Mouse (Mus musculus): Measurements from ENCODE around the gene Sumf1. TPM values are rescaled to one million over a fixed set of nuclear protein-coding genes. Genes with fewer than 3 reads are reported as not detected.

Sumf1 gene
- total RNA-seq (2017): 45.7 to 66.0 TPM (median 52.9 TPM) in 3 replicates

DNA sequence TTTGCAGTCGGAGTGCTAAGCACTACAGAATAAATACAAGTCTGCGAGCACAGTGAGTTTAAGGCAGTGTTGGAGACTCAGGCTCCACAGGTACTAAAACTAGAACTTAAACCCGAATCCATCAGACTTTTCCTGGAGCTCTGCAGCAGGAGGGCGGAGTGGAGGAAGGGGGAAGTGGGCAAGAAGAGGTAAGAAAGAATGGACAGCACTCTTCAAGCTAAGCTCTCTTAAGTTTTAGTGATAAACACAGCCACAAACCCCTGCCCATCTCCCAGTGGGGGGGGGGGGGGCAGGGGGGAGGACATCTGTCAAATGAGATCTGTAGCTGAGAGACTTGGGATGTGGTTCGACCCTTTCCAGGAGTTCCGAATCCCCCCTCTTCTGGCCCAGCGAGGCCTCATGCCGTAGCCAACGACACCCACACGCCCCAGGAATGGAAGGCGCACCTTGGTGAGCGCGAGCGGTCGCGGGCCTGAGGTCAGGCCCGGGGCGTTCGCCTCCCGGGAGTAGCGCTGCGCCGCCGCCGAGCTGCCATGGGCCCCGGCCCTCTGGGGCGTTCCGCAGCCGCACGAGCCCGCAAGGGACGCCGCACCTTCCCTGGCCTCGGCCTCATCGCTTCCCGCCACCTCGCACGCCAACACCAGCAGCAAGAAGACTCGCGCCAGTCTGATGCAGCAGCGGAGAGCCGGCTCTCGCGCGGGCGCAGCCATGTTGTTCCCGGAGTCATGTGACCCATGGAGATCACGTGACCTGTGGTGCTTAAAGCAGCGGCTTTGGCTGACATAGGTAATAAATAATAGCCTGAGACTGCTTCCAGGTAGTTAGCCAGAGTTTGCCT, at the start of gene Sumf1:
TSS of gene Sumf1 (minus strand) at position 736 of the 838 bp plus-strand sequence.
- peak; percentile 87 for ATAC-seq (replicated peaks; ENCODE audit: insufficient number of reproducible peaks, low FRiP score, low TSS enrichment, poor library complexity, severe bottlenecking)

DNA sequence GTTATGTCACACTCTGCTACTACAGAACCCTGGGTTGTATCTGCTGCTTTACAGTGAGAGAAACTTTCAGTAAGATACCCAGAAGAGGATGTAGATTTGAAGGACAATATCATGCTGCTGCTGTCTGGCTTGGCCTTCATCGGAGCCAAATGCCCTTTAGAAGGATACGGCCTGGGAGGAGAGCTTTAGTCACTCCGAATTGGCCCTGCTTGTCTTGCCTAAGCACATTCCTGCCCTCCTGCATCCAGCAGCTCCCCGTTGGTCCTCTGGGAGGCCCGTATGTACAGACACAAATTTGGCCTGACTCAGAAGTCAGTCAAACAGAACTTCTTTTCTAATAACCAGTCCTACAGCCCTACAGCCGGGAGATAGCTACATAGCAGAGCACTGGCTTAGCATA, 49.2 kb upstream of the Sumf1 start:
- no peak for ATAC-seq (replicated peaks; ENCODE audit: insufficient number of reproducible peaks, low FRiP score, low TSS enrichment, poor library complexity, severe bottlenecking)

DNA sequence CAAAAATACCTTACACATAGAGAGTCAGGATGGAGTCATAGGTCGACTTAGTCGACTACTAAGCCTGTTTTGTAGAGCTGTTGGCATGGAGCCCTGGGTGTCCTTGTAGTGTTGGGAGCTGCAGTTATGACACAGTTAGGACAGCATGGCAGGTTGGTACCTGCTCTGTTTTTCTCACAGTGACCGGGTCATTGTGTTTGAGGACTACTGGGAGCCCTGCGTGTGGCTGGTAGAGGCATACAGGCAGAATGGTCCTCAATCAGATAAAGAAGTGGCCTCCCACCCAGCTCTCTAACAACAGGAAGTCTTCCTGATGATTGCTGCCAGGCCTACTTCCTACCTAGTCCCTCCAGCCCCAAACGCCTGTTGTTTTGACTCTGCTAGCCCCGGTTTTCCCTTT, 47.7 kb upstream of the Sumf1 start:
- ATAC-seq (replicated peaks; ENCODE audit: insufficient number of reproducible peaks, low FRiP score, low TSS enrichment, poor library complexity, severe bottlenecking): no peak

DNA sequence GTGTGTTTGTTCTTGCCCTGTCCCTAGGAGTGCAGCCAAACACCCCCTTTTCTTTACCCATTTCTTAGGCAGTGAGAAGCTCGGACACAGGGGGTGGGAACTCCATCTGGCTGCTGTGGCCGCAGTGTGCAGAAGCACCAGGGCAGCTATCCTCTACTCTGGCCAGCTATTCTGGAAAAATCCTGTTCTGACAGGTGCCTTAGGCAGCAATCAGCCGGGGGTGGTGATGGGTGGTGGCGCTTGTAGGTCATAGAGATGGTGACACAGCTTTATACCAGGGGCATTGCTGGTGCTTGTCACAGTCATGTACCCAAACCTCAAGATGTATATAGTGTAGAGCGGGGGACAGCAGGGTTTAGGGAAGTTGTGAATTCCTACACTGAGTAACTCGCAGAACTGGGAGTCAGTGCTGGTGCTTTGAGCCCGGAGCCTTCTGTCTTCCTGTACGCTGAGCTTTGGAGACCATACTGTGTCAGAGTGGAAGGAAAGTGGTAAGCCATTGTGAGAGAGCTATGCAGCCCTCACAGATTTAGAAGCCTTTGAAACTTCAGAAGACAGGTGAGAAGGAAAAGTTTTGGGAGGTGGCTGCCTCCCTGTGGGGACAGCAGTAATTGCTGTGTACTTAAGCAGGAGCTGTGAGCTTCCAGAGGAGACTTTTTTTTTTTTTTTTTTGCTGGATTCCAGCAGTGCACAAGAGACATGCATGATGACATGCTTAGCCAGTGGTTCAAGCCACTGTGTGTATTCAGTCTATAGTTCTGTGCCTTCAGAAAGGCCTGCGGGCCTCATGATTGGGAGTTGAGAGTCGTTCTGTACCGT, 46.7 kb upstream of the Sumf1 start:
- ATAC-seq (replicated peaks; ENCODE audit: insufficient number of reproducible peaks, low FRiP score, low TSS enrichment, poor library complexity, severe bottlenecking): peak; percentile 34; the same call in 1 of the 2 replicates

DNA sequence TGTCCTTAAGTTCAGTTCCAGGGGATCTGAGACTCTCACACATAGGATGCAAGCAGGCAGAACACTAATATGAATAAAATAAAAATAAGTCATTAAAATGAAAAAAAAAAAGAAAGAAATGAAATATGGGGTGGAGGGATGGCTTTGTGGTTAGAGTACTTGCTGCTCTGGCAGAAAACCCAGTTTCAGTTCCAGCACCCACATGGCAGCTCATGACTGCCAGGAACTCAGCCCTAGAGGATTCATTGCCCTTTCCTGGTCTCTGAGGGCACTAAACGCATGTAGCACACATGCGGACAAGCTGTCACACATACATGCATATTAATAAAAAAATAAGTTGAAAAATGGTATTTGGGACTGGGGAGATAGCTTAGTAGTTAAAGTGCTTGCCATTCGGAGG, 45.2 kb upstream of the Sumf1 start:
- no peak for ATAC-seq (replicated peaks; ENCODE audit: insufficient number of reproducible peaks, low FRiP score, low TSS enrichment, poor library complexity, severe bottlenecking)

DNA sequence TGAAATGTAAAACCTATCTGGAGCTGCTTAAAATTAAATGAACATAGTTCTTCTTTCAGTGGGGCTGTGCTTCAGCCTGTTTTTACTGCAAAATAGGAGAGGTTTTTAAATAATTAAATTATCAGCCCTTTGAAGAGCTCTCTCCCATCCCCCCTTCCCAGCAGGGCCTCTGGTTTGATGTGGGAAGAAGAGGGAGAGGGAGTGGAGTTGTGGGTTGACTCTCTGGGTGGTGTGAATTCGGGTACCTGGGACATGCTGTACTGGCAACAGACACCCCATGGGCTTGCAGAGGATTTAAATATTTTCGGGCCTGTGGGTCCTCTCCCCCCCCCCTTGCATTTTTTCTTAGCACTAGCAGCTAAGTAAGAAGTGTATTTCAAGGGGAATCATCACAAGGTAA, 43.2 kb upstream of the Sumf1 start:
- no peak for ATAC-seq (replicated peaks; ENCODE audit: insufficient number of reproducible peaks, low FRiP score, low TSS enrichment, poor library complexity, severe bottlenecking)

DNA sequence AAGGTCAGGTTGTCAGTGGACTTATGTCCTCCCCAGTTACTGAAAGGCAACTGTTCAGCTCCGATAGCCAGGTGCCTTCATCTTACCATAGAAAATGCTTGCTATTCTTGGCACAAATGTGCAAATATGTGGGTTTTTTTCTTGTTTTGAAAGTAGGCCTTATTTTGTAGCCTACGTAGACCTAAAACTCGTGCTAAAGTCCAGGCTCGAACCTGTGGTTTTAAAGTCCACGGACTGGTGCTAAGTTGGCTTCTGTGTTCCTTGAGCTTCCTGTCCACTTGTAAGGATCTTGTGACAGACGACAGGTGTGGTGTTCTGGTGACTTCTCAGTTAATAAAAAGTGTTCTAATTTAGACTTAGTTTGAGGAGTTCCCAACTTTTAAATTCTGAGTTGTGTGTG, 42.7 kb upstream of the Sumf1 start:
- no peak for ATAC-seq (replicated peaks; ENCODE audit: insufficient number of reproducible peaks, low FRiP score, low TSS enrichment, poor library complexity, severe bottlenecking)

DNA sequence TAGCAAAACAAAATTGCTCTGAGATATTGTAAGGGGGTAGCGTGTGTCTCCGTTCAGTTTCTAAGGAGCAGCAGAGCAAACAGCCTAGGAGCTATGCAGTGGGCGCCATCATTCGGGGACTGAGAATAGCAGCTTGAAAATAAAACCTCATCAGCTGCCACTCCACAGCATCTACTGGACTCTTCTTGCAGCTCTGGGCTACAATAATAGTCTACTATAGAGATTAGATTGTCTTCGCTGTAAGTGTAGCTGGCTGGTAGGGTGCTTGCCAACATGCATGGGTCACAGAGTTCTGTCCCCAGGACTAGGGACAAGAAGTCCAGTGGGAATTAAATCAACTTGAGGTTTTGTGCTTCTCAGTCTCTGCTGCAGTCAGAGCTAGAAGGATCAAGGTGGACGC, 42.1 kb upstream of the Sumf1 start:
- no peak for ATAC-seq (replicated peaks; ENCODE audit: insufficient number of reproducible peaks, low FRiP score, low TSS enrichment, poor library complexity, severe bottlenecking)

DNA sequence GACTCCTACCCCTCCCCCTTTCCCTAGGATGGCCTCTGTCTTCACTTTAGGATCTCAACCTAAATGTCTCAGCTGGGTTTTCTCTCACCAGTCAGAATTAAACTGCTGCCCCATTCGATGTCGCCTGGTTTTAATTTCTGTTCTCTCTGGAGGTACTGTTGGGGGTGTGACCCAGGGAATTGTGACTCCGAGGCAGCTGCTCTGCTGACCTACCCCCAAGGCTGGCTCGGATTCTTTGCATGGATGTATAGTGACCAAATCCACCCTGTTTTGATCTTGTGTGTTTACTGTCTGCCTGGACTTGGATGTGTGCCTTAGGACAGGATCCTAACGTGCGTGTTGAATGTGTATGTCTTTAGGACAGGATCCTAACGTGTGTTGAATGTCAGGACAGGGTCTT, 40.8 kb upstream of the Sumf1 start:
- ATAC-seq (replicated peaks; ENCODE audit: insufficient number of reproducible peaks, low FRiP score, low TSS enrichment, poor library complexity, severe bottlenecking): no peak

DNA sequence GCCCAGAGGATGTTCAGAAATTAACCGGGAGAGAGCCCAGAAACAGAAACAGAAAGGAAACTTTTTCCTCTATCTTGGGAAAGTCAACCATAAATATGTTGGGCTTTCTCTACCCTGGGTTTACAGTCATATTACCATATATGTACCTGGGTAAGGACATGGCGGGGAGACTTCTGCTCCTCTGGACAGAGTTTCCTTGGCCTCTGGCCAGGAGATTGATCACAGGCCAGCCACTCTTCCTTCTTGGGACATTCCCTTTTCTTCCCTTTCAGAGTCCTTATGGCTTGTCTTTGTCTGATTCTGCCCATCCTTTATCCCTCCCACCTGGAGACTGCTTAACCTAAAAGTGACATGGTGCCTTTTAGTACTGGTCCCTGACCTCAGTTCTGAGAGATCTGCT, 39.6 kb upstream of the Sumf1 start:
- no peak for ATAC-seq (replicated peaks; ENCODE audit: insufficient number of reproducible peaks, low FRiP score, low TSS enrichment, poor library complexity, severe bottlenecking)

DNA sequence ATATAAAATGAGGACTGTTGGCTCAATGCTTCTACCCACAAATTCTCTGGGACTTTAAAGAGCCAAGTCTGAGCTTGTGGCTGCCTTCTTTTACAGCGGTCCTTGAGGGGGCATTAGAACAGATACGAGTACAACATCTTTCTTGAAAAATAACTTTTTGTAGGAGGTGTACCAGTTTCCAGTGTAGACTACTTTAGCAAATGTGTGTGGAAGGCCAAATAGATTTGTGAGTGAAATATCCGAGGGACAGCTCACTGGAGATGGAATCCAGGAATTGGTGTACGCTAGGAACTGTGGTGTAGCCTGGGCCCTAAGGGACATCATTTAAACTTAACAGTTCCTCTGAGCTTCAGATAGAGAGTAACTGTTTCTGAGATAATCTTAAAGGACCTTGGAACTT, 39.0 kb upstream of the Sumf1 start:
- no peak for ATAC-seq (replicated peaks; ENCODE audit: insufficient number of reproducible peaks, low FRiP score, low TSS enrichment, poor library complexity, severe bottlenecking)

DNA sequence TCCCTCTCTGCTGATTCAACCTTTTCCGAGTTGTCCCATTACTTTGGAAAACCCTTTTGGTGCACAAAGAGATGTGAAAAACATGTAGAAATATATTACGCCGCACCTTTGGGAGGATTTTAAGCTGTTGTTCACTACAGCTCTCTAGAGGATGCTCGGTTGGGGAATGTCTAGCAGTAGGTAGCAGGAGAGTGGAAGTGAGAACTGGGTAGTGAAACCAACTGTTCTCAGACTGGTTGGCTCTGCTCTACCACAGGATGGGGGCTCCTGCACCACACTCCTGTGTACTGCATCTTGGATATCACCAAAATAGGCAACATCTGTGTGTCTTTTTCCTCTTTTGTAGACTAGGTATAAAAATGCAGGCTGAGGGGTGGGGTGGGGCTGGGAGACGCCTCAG, 37.5 kb upstream of the Sumf1 start:
- ATAC-seq (replicated peaks; ENCODE audit: insufficient number of reproducible peaks, low FRiP score, low TSS enrichment, poor library complexity, severe bottlenecking): 0 out of 2 replicates have a peak, but pooled peaks have one; percentile 56

DNA sequence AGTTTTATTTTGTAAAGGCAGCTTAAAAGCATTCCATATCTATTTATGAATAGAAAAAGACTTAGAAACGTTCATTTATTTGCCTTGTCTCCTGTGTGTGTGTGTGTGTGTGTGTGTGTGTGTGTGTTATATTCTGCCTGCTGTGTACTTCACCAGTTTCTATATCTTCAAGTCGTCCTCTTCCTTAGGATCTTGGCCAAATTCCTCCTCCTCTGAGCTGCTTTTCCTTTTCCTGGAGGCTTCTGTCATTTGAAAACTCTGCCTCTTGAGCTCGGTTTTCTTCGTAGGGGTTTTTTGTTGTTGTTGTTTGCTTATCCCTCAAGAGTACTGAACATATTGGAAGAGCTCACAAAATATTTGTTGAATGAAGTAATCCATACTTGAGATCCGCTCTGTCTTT, 37.1 kb upstream of the Sumf1 start:
- no peak for ATAC-seq (replicated peaks; ENCODE audit: insufficient number of reproducible peaks, low FRiP score, low TSS enrichment, poor library complexity, severe bottlenecking)

DNA sequence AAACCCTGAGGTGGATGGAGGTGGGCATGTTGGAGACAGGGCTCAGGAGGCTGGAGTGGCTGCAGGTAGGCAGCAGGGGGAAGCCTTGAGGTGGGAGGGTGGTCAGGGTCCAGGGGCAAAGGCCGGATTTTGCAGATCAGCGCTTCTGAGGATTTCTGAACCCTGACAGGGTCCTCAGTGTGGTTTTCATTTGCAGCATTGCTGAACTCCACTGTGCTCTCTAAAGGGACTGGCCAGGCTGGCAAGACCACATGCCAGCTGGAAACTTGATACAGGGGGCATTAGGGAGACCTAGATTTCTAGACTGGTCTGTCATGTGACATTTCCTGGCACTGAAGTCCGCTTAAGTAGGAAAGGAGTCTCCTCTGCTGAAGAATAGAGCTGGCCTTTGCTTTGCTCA, 32.6 kb upstream of the Sumf1 start:
- no peak for ATAC-seq (replicated peaks; ENCODE audit: insufficient number of reproducible peaks, low FRiP score, low TSS enrichment, poor library complexity, severe bottlenecking)

DNA sequence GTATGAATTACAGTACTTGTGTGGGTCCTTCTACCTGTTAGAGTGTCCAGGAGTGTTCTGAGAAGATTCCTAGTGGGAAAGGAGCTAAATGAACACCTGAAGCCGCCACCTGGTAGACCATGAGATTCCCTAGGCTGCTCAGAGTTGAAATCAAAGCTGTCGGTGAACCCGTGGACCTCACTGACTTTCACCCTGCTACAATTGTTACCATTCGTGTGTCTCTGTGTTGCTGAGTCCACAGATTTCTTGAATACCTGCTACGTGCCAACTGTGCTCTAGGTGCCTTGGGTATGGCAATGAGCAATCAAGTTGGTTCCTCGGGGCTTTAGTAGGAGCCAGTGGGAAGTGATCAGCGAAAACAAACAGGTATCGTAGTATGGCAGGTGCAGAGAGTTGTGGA, 31.4 kb upstream of the Sumf1 start:
- no peak for ATAC-seq (replicated peaks; ENCODE audit: insufficient number of reproducible peaks, low FRiP score, low TSS enrichment, poor library complexity, severe bottlenecking)

DNA sequence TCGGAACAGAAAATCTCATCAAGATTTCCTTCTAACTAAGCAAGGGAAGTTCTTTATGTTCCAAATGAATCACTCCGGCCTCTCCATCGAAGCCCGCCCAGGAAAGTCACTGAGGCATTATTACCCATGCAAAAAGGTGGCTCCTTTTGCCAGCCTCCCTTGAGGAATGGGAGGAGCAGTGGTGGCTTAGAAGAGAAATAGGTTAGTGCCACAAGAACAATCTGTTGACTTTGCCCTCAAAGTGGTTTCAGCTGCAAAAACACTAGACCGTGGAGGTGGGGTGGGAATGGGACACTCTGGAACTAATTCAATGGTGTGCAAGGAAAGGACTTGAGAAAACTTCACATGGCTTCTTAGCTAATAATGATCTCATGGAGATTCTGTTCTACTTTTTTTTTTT, 30.7 kb upstream of the Sumf1 start:
- no peak for ATAC-seq (replicated peaks; ENCODE audit: insufficient number of reproducible peaks, low FRiP score, low TSS enrichment, poor library complexity, severe bottlenecking)

DNA sequence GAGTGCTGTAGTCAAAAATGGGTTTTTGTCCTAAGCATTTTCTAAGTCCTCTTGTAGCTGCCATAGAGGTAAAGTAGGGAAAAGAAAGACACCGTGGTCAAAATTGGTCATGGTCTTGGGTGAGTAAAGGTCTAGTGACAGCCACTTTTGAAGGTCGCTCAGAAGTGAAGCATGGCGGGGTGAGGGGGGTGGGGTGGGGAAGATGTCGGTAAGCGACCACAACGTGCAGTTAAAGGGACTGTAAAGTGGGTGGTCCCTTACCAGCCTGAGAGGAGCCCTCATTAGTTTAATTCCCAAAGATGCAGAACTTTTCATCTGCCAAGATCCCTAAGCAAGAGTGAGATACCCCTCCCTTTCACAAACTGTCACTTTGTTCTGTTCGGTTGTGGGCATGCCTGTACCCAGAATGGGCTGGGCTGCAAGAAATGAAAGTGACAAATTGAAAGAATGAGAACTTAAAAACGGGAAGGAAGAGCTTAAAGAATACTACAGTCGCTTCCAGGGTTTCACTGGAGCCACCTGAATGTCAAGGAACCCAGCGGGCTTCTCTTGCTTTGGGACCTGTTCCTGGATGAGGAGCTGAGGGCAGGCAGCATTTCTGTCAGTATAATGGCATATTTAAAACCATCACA, 29.0 kb upstream of the Sumf1 start:
- ATAC-seq (replicated peaks; ENCODE audit: insufficient number of reproducible peaks, low FRiP score, low TSS enrichment, poor library complexity, severe bottlenecking): no peak

DNA sequence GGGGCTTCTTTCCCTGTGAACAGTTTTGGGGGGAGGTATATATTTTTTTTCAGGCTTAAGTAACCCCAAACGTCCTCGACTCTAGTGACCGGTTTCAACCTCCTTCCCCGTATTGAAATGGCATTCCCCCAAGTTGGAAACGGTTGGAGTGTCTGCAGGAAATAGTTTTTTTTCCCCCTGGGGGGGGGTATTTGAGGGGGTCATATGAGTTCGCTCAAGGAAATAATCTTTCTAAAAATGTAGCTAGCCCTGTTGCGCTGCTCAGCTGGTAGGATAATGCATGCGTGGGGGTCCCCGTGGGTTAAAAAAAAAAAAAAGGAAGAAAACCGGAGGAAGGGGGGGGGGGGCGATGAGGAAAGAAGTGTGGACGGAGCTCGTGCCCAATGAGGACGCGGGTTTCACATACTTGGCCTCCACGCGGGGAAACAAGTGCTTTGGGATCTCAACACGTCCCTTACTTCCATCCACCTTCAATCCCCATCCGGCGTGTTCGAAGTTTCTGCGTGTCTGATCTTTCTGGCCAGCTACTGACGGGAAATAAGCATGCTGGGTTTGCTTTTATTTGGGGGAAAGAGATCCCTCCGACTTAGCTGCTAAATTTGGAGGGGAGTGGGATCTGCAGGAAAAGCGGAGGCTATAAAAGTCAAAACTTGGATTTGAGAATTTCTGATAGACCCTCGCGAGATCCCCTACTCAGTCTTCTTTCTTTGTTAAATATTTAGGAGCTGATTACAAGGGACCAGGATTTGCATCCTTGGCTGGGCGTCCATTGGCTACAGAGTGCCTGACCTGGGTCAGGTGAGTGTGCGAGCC, 28.3 kb upstream of the Sumf1 start:
- ATAC-seq (replicated peaks; ENCODE audit: insufficient number of reproducible peaks, low FRiP score, low TSS enrichment, poor library complexity, severe bottlenecking): no peak

DNA sequence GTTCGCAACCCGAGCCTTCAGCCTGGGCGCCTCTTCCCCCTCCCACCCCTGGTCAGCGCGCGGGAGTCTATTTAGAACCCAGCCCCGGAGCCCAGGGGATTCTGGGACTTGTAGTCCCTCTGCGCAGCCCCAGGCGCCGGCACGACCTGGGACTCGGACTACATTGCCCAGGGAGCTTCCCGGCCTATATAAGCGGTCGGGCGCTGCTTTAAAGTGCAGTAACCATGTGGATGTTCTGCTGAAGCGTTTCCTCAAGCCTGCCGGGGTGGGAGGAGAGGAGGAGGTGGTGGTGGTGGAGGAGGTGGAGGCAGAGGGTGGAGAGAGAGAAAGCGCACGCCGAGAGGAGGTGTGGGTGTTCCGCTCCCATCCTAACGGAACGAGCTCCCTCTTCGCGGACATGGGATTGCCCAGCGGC, 27.5 kb upstream of the Sumf1 start, which contains the start of gene Itpr1:
TSS of gene Itpr1 (plus strand) at position 216 of the 415 bp plus-strand sequence.
- peak; percentile 97 for ATAC-seq (replicated peaks; ENCODE audit: insufficient number of reproducible peaks, low FRiP score, low TSS enrichment, poor library complexity, severe bottlenecking)
